Mouse (Mus musculus) lung, postnatal 0 days (tissue): ENCODE measurements at regions not wholly inside any gene's neighbourhood (a gene's known extent, or its start where the extent isn't known, plus 50 kb on each side); places are given as distances from the start of the nearest gene placed in this dataset.

Experiments
- CTCF ChIP-seq: IDR thresholded peaks from 2 replicates; pipeline ENCODE4 v1.5.1; 2016; ENCODE audit warnings: antibody characterized with exemption, mild to moderate bottlenecking
- EP300 ChIP-seq: IDR thresholded peaks from 2 replicates; pipeline ENCODE4 v1.6.1; 2016; ENCODE audit warnings: antibody characterized with exemption, mild to moderate bottlenecking, control low read depth

DNA sequence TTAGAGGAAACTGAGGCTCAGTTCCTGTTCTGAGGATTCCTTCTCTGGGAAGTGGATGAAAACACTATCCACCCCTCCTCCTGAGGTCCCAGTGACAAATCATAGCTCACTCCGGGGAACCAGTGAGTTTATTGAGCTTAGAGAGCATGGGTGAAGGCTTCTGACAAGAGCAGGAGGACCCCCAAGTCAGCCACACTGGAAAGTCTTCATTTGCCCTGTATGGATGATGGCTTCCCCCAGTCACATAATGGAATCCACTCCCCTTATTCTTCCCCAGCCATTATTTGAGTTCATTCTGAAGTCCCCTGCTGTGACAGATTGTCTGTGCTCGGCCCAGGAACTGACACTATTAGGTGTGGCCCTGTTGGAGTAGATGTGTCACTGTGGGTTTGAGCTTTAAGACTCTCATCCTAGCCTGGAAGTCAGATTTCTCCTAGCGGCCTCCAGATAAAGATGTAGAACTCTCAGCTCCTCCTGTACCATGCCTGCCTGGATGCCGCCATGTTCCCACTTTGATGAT lies 141.3 kb downstream of the Chst1 start:
- TF ChIP-seq CTCF, result no peak
- TF ChIP-seq EP300, result no peak
